Mouse (Mus musculus) CH12.LX (cell line): ENCODE measurements at regions not wholly inside any gene's neighbourhood (a gene's known extent, or its start where the extent isn't known, plus 50 kb on each side); places are given as distances from the start of the nearest gene placed in this dataset.

Experiments
- DNase-seq: peaks from one replicate; pipeline ENCODE4 v3.0.0-alpha.2; 2013; ENCODE audit errors: extremely low read depth
- H3K27ac ChIP-seq: 2 replicates; pipeline ENCODE4 v1.5.1; 2012; ENCODE audit warnings: low read depth, mild to moderate bottlenecking, control low read depth, moderate library complexity; ENCODE audit not compliant: insufficient read depth
- H3K27me3 ChIP-seq: replicated peaks from 2 replicates; pipeline ENCODE3; 2012; ENCODE audit warnings: inconsistent platforms
- H3K36me3 ChIP-seq, 2 experiments: replicated peaks in 1 of 2; 2 replicates each; pipeline versions ENCODE3 to v1.6.1; 2012; ENCODE audit warnings: inconsistent platforms in 1 of 2, low read length in 1 of 2, mild to moderate bottlenecking in 1 of 2, mixed read lengths in 1 of 2, moderate library complexity in 1 of 2; ENCODE audit not compliant: control insufficient read depth in 1 of 2, insufficient read depth in 1 of 2
- H3K4me1 ChIP-seq, 2 experiments: 2 replicates each; pipeline ENCODE4 v1.6.1; 2012; ENCODE audit warnings: inconsistent platforms in 1 of 2, moderate library complexity in 1 of 2; ENCODE audit not compliant: insufficient read depth in 2 of 2, control insufficient read depth in 1 of 2
- H3K4me2 ChIP-seq: 2 replicates; pipeline ENCODE4 v1.6.1; 2012; ENCODE audit warnings: low read depth, mild to moderate bottlenecking, control low read depth; ENCODE audit not compliant: poor library complexity, insufficient read depth, severe bottlenecking
- H3K4me3 ChIP-seq, 3 experiments: fragments of 150-350 bp in 1 of 3; sonication (generic) in 1 of 3; replicated peaks in 1 of 3; 2 replicates each; pipeline versions ENCODE3 to v1.5.1; 2011 to 2012; ENCODE audit warnings: low read depth in 2 of 3, low read length in 2 of 3, mild to moderate bottlenecking in 2 of 3, moderate library complexity in 2 of 3, control low read depth in 1 of 3, improper control_type of control experiment in 1 of 3, inconsistent platforms in 1 of 3, mixed read lengths in 1 of 3; ENCODE audit not compliant: poor library complexity in 1 of 3
- H3K79me2 ChIP-seq: replicated peaks from 2 replicates; pipeline ENCODE4 v1.6.1; 2012; ENCODE audit warnings: mild to moderate bottlenecking, moderate library complexity; ENCODE audit not compliant: control insufficient read depth, poor library complexity, insufficient read depth, severe bottlenecking; ENCODE audit errors: extremely low read depth
- H3K9ac ChIP-seq: 2 replicates; pipeline ENCODE4 v1.6.1; 2012; ENCODE audit warnings: low read depth, mild to moderate bottlenecking, control low read depth, moderate library complexity; ENCODE audit not compliant: insufficient read depth
- H3K9me3 ChIP-seq: replicated peaks from 2 replicates; pipeline ENCODE3; 2012; ENCODE audit warnings: low read length, inconsistent platforms, mixed read lengths
- BHLHE40 ChIP-seq: IDR thresholded peaks from 2 replicates; pipeline ENCODE4 v1.6.1; 2011; ENCODE audit warnings: mild to moderate bottlenecking, low read depth, low read length, improper control_type of control experiment
- CHD2 ChIP-seq: IDR thresholded peaks from 2 replicates; pipeline ENCODE4 v1.6.1; 2011; ENCODE audit warnings: low read length, improper control_type of control experiment
- E2F4 ChIP-seq: IDR thresholded peaks from 2 replicates; pipeline ENCODE4 v1.6.1; 2011; ENCODE audit warnings: low read depth, low read length, improper control_type of control experiment; ENCODE audit not compliant: insufficient replicate concordance
- GABPA ChIP-seq: IDR thresholded peaks from 2 replicates; pipeline ENCODE4 v1.6.1; 2012; ENCODE audit warnings: low read depth, low read length, improper control_type of control experiment, inconsistent platforms; ENCODE audit not compliant: insufficient replicate concordance
- HCFC1 ChIP-seq: IDR thresholded peaks from 2 replicates; pipeline ENCODE4 v1.6.1; 2012; ENCODE audit warnings: low read depth, mild to moderate bottlenecking, inconsistent platforms, low read length, improper control_type of control experiment
- IRF4 ChIP-seq: IDR thresholded peaks from 2 replicates; pipeline ENCODE4 v1.6.1; 2014; ENCODE audit warnings: low read depth, mild to moderate bottlenecking, inconsistent platforms, low read length, improper control_type of control experiment
- MAFK ChIP-seq: IDR thresholded peaks from 2 replicates; pipeline ENCODE4 v1.6.1; 2011; ENCODE audit warnings: low read length, improper control_type of control experiment; ENCODE audit not compliant: insufficient replicate concordance
- MEF2A ChIP-seq: IDR thresholded peaks from 2 replicates; pipeline ENCODE4 v1.6.1; 2014; ENCODE audit warnings: low read depth, mild to moderate bottlenecking, inconsistent platforms, low read length, improper control_type of control experiment, borderline replicate concordance
- MXI1 ChIP-seq: IDR thresholded peaks from 2 replicates; pipeline ENCODE4 v1.6.1; 2011; ENCODE audit warnings: mild to moderate bottlenecking, low read depth, low read length, improper control_type of control experiment
- POLR2A ChIP-seq: IDR thresholded peaks from 2 replicates; pipeline ENCODE4 v1.6.1; 2011; ENCODE audit warnings: low read depth, mild to moderate bottlenecking, improper control_type of control experiment, low read length
- RAD21 ChIP-seq: IDR thresholded peaks from 2 replicates; pipeline ENCODE4 v1.6.1; 2011; ENCODE audit warnings: low read depth, mild to moderate bottlenecking, low read length, improper control_type of control experiment, moderate library complexity
- SMC3 ChIP-seq: IDR thresholded peaks from 2 replicates; pipeline ENCODE4 v1.6.1; 2011; ENCODE audit warnings: low read depth, low read length, improper control_type of control experiment
- TBP ChIP-seq: conservative IDR thresholded peaks from 2 replicates; pipeline ENCODE4 v1.6.1; 2011; ENCODE audit warnings: low read depth, low read length, improper control_type of control experiment
- ZC3H11A ChIP-seq: IDR thresholded peaks from 2 replicates; pipeline ENCODE4 v1.6.1; 2012; ENCODE audit warnings: low read depth, mild to moderate bottlenecking, inconsistent platforms, low read length, improper control_type of control experiment
- dilution Hi-C: fragments of 300-500 bp; cut with MboI; formaldehyde crosslinking; loops from 2 replicates; pipeline ENCODE4 v1.14.3; 2020; ENCODE audit warnings: low sequenced_read_pairs; ENCODE audit not compliant: extremely low pct_unique_long_range_greater_than_20kb, extremely low pct_ligation_motif_present
- in situ Hi-C: fragments of 300-500 bp; cut with MboI; formaldehyde crosslinking; loops from 3 replicates; pipeline ENCODE4 v1.14.3; 2019; ENCODE audit warnings: low sequenced_read_pairs, low pct_ligation_motif_present, low pct_unique_long_range_greater_than_20kb, mixed read lengths

DNA sequence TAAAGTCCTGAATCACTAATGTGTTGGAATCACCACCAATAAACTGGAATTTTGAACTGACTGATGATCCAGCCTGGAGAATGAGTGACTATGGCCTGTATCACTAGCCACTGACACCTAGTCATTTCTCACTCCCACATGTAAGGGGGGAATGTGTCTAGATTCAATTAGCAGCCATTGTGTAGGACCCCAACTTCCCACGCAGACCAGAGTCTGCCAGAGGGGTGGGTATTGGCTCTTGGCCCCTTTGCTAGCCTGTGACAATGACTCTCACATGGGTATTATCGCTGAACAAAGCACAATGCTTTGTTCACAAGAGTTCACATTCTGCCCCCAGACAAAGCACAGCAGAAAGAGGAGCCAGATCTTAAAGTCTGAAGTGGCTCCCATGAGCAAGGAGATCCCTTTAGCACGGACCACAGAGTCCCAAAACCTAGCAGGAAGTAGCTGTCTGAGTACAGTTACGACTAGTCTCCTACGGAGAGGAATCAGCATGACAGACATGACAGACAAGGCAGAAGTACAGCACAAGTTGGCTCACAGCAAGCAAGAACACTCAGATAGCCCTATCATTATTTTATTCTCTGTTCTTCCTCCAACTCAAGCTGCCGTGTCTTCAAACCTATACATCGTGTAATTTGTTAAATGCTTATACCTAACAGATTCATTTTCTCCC is 130.0 kb upstream of the Foxq1 start:
- no peak for DNase-seq
- in situ Hi-C loops = no loop called here
- no peak overlapping the region for H3K9ac ChIP-seq
- no peak overlapping the region for H3K27ac ChIP-seq
- no peak overlapping the region for H3K4me3 ChIP-seq
- TF ChIP-seq SMC3 (no peak), GABPA (no peak), TBP (no peak), RAD21 (no peak), IRF4 (no peak), MXI1 (no peak), POLR2A (no peak), ZC3H11A (no peak)
- TF ChIP-seq, all 38 proteins: peak for 0
- Histone ChIP-seq H3K4me2 (no peak overlapping the region), H3K9me3 (no peaks in the 10 kb centered on the region), H3K36me3 (no peaks in the 10 kb centered on the region), H3K79me2 (no peaks in the 10 kb centered on the region), H3K27me3 (no peaks in the 10 kb centered on the region), H3K4me1 (peaks cover 0 to 3% of the 10 kb centered on the region in 2 experiments; a peak in 2 of 4 replicates)
- dilution Hi-C loops = no loop called here

- Histone ChIP-seq H3K9ac (no peak overlapping the region), H3K4me3 (no peak overlapping the region), H3K79me2 (no peaks in the 10 kb centered on the region), H3K9me3 (no peaks in the 10 kb centered on the region), H3K4me1 (peaks cover 0 to 4% of the 10 kb centered on the region in 2 experiments; a peak in 1 of 4 replicates), H3K27ac (no peak overlapping the region), H3K36me3 (no peaks in the 10 kb centered on the region), H3K27me3 (no peaks in the 10 kb centered on the region)
- in situ Hi-C loops = no loop called here
- dilution Hi-C loops = no loop called here
- TF ChIP-seq ZC3H11A (no peak), MXI1 (no peak), HCFC1 (no peak), E2F4 (no peak), SMC3 (no peak), BHLHE40 (no peak), MEF2A (no peak), POLR2A (no peak), CHD2 (no peak), MAFK (no peak)
- TF ChIP-seq, all 38 proteins: peak for 0
- no peak for DNase-seq
- H3K4me2 ChIP-seq = no peak overlapping the region
Measured at GRCm38 (mm10) chr13:31436434-31436833, 119.5 kb upstream of the Foxq1 start.
